Mouse (Mus musculus) liver, adult (tissue): Measurements from ENCODE around the gene Epop.

Source experiments
- GATA4 ChIP-seq: IDR thresholded peaks from 2 replicates; pipeline ENCODE4 v1.6.1; 2014; ENCODE audit warnings: mild to moderate bottlenecking, low read length; ENCODE audit not compliant: insufficient replicate concordance

Gene Epop

GRCm38 (mm10) chr11:97579088-97579857 lies 50.2 kb downstream of the Epop start:
- TF ChIP-seq GATA4, result no peak

- no peak for TF ChIP-seq GATA4
Measured at GRCm38 (mm10) chr11:97578286-97578685, 51.2 kb downstream of the Epop start.
